Mouse (Mus musculus) liver, adult 2 months (tissue): Measurements from ENCODE around the gene Adal. TPM values are rescaled to one million over a fixed set of nuclear protein-coding genes. Genes with fewer than 3 reads are reported as not detected.

Experiments used
- DNase-seq: peaks from one replicate; pipeline ENCODE4 v3.0.0-alpha.2; 2011; ENCODE audit warnings: low read depth, low spot score; ENCODE audit errors: extremely low read depth
- H3K27ac ChIP-seq: fragments of 200-500 bp; replicated peaks from 2 replicates; pipeline ENCODE4 v1.5.1; 2012; ENCODE audit warnings: low read depth, mild to moderate bottlenecking, control low read depth, inconsistent platforms, low read length; ENCODE audit not compliant: insufficient read depth
- H3K27me3 ChIP-seq: fragments of 200-500 bp; 2 replicates; pipeline ENCODE4 v1.6.1; 2012; ENCODE audit warnings: mild to moderate bottlenecking, moderate library complexity, low read length, inconsistent platforms; ENCODE audit not compliant: control insufficient read depth, insufficient read depth
- H3K36me3 ChIP-seq: fragments of 200-500 bp; 2 replicates; pipeline ENCODE4 v1.6.1; 2012; ENCODE audit warnings: low read length, inconsistent platforms; ENCODE audit not compliant: control insufficient read depth, insufficient read depth
- H3K4me1 ChIP-seq: fragments of 200-500 bp; 2 replicates; pipeline ENCODE4 v1.6.1; 2011; ENCODE audit warnings: low read length; ENCODE audit not compliant: control insufficient read depth, insufficient read depth
- H3K4me3 ChIP-seq: fragments of 200-500 bp; 2 replicates; pipeline ENCODE4 v1.5.1; 2011; ENCODE audit warnings: low read depth, mild to moderate bottlenecking, control low read depth, low read length, moderate library complexity; ENCODE audit not compliant: insufficient read depth
- H3K79me2 ChIP-seq: fragments of 200-500 bp; 2 replicates; pipeline ENCODE4 v1.6.1; 2012; ENCODE audit warnings: inconsistent platforms, mild to moderate bottlenecking, low read length, moderate library complexity; ENCODE audit not compliant: control insufficient read depth, insufficient read depth
- H3K9ac ChIP-seq: fragments of 200-500 bp; 2 replicates; pipeline ENCODE4 v1.6.1; 2012; ENCODE audit warnings: low read depth, mild to moderate bottlenecking, control low read depth, inconsistent platforms, low read length
- CTCF ChIP-seq: fragments of 200-500 bp; IDR thresholded peaks from 2 replicates; pipeline ENCODE4 v1.5.1; 2011; ENCODE audit warnings: low read depth, low read length, control low read depth
- POLR2A ChIP-seq: fragments of 200-500 bp; IDR thresholded peaks from 2 replicates; pipeline ENCODE4 v1.6.1; 2011; ENCODE audit warnings: low read length, control low read depth; ENCODE audit not compliant: insufficient read depth; ENCODE audit errors: extremely low read depth
- WGBS: fragments of 180-500 bp; shearing (Covaris S2); methylation state at CpG from one replicate; pipeline ENCODE4 v1.1.7; 2018; 5-methylcytosine and 5-hydroxymethylcytosine counted together
- polyA plus RNA-seq: library from polyadenylated mRNA; depleted of rRNA; stranded (reverse); fragments of >200 nt; gene quantifications from 2 replicates; pipeline ENCODE4 v1.2.3, GENCODE M21; 2012; rRNA removed
- total RNA-seq: library from RNA; depleted of rRNA; stranded (reverse); fragments of >200 nt; gene quantifications from 2 replicates; pipeline ENCODE4 v1.2.3, GENCODE M21; 2014; rRNA removed

Gene Adal
- total and polyA plus RNA-seq, 2 experiments = 8.0 to 10.0 TPM

- Histone ChIP-seq H3K27me3 (no peaks in the 10 kb centered on the region), H3K4me3 (no peak overlapping the region), H3K27ac (no peak overlapping the region), H3K4me1 (peaks cover 4% of the 10 kb centered on the region; the same call in 1 of the 2 replicates), H3K9ac (no peak overlapping the region), H3K79me2 (no peaks in the 10 kb centered on the region), H3K36me3 (peaks cover 65% of the 10 kb centered on the region)
- DNase-seq = no peak
- TF ChIP-seq CTCF = no peak
- no peak for TF ChIP-seq POLR2A
- WGBS = 55% methylated on average over 1 of the region's 1 CpGs
These were observed 48.3 kb downstream of the Adal start for GRCm38 (mm10) chr2:121188530-121188929.

- no peaks in the 10 kb centered on the region for H3K79me2 ChIP-seq
- 92% methylated on average over 9 of the region's 9 CpGs for WGBS
- TF ChIP-seq POLR2A (no peak), CTCF (no peak)
These were observed 55.2 kb downstream of the Adal start for GRCm38 (mm10) chr2:121195466-121195865.

GRCm38 (mm10) chr2:121204276-121204675, 64.0 kb downstream of the Adal start:
- peaks cover 58% of the 10 kb centered on the region for H3K36me3 ChIP-seq
- WGBS = 94% methylated on average over 17 of the region's 17 CpGs

More at GRCm38 (mm10) chr2:121195466-121195865, 55.2 kb downstream of the Adal start:
- Histone ChIP-seq H3K27ac (no peak overlapping the region), H3K4me1 (peaks cover 8% of the 10 kb centered on the region; the same call in 1 of the 2 replicates), H3K36me3 (peaks cover 75% of the 10 kb centered on the region), H3K9ac (no peak overlapping the region), H3K27me3 (no peaks in the 10 kb centered on the region), H3K4me3 (no peak overlapping the region)
- DNase-seq = no peak

More at GRCm38 (mm10) chr2:121204276-121204675, 64.0 kb downstream of the Adal start:
- H3K9ac ChIP-seq = no peak overlapping the region
- H3K4me3 ChIP-seq = no peak overlapping the region
- no peaks in the 10 kb centered on the region for H3K4me1 ChIP-seq
- H3K79me2 ChIP-seq = no peaks in the 10 kb centered on the region
- H3K27ac ChIP-seq = no peak overlapping the region
- no peaks in the 10 kb centered on the region for H3K27me3 ChIP-seq
- DNase-seq = no peak
- no peak for TF ChIP-seq POLR2A

Other genes starting within 250 kb of the Adal start
- 16.1 and 19.1 TPM in 2 replicates for gene Ubr1, start 169.7 kb upstream of the Adal start, total RNA-seq
- gene Ubr1, start 169.7 kb upstream of the Adal start, polyA plus RNA-seq = 10.2 and 14.4 TPM in 2 replicates
- 13.6 and 17.7 TPM in 2 replicates for gene Tmem62, start 163.4 kb upstream of the Adal start, total RNA-seq
- gene Tmem62, start 163.4 kb upstream of the Adal start, polyA plus RNA-seq = 7.4 and 8.0 TPM in 2 replicates
- gene Ccndbp1, start 132.0 kb upstream of the Adal start, total RNA-seq = 13.7 and 13.8 TPM in 2 replicates
- 10.1 and 12.5 TPM in 2 replicates for gene Ccndbp1, start 132.0 kb upstream of the Adal start, polyA plus RNA-seq
- not detected in 2 replicates for gene Epb42, start 103.4 kb upstream of the Adal start, total RNA-seq
- gene Epb42, start 103.4 kb upstream of the Adal start, polyA plus RNA-seq = 0.10 TPM in 1 of 2 replicates, not detected in the other
- not detected in 2 replicates for gene Tgm5, start 54.6 kb upstream of the Adal start, total RNA-seq
- gene Tgm5, start 54.6 kb upstream of the Adal start, polyA plus RNA-seq = not detected in 2 replicates
- 0.09 TPM in 1 of 2 replicates, not detected in the other for gene Tgm7, start 30.6 kb upstream of the Adal start, total RNA-seq
- gene Tgm7, start 30.6 kb upstream of the Adal start, polyA plus RNA-seq = 0.05 TPM in 1 of 2 replicates, not detected in the other
- gene Lcmt2, start 225 bp downstream of the Adal start, total RNA-seq = 5.2 and 6.5 TPM in 2 replicates
- gene Lcmt2, start 225 bp downstream of the Adal start, polyA plus RNA-seq = 9.1 and 9.9 TPM in 2 replicates
- 15.9 and 16.8 TPM in 2 replicates for gene Tubgcp4, start 30.2 kb downstream of the Adal start, total RNA-seq
- gene Tubgcp4, start 30.2 kb downstream of the Adal start, polyA plus RNA-seq = 19.1 and 20.2 TPM in 2 replicates
- gene Zscan29, start 30.7 kb downstream of the Adal start, total RNA-seq = 5.4 and 5.9 TPM in 2 replicates
- 2.0 and 2.8 TPM in 2 replicates for gene Zscan29, start 30.7 kb downstream of the Adal start, polyA plus RNA-seq
- 9.1 and 9.5 TPM in 2 replicates for gene Trp53bp1, start 131.0 kb downstream of the Adal start, total RNA-seq
- gene Trp53bp1, start 131.0 kb downstream of the Adal start, polyA plus RNA-seq = 5.7 and 6.8 TPM in 2 replicates
- under 0.01 and 0.13 TPM in 2 replicates for gene Map1a, start 149.2 kb downstream of the Adal start, total RNA-seq
- gene Map1a, start 149.2 kb downstream of the Adal start, polyA plus RNA-seq = 0.22 and 0.44 TPM in 2 replicates
- 2.4 and 2.6 TPM in 2 replicates for gene Ppip5k1, start 215.0 kb downstream of the Adal start, total RNA-seq
- 3.6 and 4.3 TPM in 2 replicates for gene Ppip5k1, start 215.0 kb downstream of the Adal start, polyA plus RNA-seq
- gene Ckmt1, start 217.3 kb downstream of the Adal start, total RNA-seq = 2.0 TPM in 1 of 2 replicates, not detected in the other
- 0.73 and 1.2 TPM in 2 replicates for gene Ckmt1, start 217.3 kb downstream of the Adal start, polyA plus RNA-seq
- not detected in 2 replicates for gene Strc, start 246.7 kb downstream of the Adal start, total RNA-seq
- not detected in 2 replicates for gene Strc, start 246.7 kb downstream of the Adal start, polyA plus RNA-seq